Mouse (Mus musculus) spleen, embryonic (tissue): ENCODE data around the gene Habp4.

Source experiments
- CTCF ChIA-PET: fragments of 350-600 bp; sonication (Branson Sonifier 250); formaldehyde crosslinking; loops from one replicate; lab custom pipeline; 2022; lab: Charles Lee

The Habp4 gene

DNA sequence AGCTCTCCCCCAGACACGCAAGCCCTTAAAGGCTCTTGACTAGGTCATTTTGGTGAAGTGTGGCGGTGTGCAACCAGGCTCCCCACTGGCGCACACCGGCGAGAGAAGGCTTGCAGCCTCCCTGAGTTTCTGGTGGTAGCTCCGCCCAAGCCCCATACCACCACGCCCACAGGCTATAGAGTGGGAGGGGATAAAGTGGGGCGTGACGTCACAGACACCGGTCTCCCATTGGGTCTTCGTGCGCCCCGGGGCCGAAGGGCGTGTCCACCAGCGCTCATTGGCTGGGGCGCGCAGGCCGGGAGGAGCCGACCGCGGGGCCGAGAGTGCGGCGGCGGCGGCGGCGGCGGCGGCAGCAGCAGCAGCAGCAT lies at the start of gene Habp4:
Gene Habp4, plus strand, starts transcription at position 277 of the 368 bp plus-strand sequence.
- CTCF ChIA-PET, result no interaction called here

DNA sequence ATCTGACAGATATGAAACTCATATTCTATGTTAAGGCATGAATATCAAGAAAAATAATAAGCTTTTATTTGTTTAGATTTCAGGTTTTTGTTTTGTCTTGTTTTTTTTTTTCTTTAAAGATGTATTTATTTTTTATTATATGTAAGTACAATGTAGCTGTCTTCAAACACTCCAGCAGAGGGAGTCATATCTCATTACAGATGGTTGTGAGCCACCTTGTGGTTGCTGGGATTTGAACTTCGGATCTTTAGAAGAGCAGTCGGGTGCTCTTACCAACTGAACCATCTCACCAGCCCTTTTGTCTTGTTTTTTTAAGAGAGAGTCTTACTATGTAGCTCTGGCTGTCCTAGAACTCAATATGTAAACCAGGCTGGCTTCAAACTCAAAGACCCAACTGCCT lies 44.2 kb upstream of the Habp4 start:
- CTCF ChIA-PET, result interaction anchor here (0.6 kb wide), 1 partner anchor 39 kb away, joined by 4 read pairs; no protein-coding TSS in a partner anchor

DNA sequence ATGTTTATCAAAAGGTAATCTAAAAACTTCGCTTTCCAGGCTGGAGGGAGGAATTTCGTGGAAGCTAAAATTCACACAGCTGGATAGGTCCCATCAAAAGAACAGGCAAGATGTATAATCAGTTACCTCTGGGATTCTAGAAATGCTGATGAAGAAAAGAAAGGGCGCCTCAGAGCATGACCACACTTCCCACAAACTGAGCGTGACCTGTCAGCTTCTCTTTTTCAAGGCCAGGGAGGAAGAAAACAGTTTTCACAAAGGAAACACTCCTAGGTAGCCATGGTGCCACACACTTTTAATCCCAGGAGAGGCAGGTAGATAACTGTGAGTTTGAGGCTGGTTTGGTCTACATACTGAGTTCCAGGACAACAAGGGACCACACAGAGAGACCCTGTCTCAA lies 40.9 kb upstream of the Habp4 start:
- CTCF ChIA-PET, result no interaction called here

DNA sequence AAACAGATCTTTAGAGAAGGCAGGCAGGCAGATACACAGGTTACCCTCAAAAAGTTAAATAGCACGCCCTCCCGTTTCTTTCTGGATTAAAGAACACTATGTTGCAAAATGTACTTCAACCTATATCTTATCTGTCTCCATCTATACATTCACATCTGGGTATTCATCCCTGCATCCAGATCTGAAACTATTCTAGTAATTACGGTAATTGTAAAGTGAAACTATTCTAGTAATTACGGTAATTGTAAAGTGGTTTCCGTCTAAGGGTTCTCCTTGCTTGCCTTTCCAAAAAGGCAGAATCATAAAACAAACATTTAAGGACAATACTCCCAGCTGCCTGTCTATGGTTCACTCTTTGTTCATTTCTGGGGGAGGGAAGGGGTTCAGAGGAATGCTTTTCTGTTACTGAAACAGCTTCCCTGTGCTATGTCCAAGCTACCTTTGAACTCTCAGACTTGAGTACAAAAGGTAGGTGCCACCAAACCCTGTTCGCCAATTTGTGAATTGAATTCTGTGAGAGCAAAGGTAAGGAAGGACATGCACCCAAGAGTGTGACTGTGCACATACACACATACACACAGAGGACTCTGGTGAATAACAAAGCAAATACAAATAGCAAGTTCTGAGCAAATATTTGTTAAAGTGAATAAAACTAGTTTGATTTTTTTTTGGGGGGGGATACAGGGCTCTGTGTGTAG lies 38.0 kb upstream of the Habp4 start:
- CTCF ChIA-PET, result no interaction called here

DNA sequence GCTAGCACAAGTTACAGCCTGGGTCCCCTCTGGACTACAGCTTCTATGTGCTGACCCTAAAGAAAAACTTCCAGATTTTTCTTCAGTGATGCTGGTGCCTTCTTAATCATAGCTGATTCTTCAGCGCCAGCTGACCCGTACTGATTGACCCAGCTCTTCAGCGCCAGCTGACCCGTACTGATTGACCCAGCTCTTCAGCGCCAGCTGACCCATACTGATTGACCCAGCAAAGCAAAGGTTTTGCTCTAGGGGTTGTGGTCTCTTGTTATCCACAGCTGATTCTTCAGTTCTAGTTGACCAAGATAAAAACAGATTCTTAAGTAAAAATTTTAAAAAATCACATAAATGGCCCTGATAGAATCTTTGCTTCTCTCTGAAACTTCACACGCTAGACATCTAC lies 36.7 kb upstream of the Habp4 start:
- CTCF ChIA-PET, result no interaction called here

DNA sequence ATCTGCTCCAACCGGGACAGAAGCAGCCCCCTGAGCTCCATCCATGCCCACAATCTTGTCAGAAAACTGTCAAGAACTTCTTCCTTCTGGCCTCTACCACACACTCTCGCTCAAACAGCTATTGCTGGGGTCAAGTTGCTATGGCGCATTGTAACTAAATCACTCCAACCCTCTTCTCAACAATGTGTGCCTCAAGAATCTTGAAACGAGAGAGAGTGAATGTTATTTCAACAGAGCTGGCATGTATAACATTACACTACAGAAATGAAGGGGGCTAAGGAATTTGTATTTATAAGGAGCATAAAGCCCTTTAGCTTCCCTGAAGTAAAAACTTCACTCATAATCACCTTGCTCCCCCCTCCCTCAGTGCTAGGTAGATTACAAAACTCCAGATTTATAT lies 35.3 kb upstream of the Habp4 start:
- CTCF ChIA-PET, result no interaction called here

DNA sequence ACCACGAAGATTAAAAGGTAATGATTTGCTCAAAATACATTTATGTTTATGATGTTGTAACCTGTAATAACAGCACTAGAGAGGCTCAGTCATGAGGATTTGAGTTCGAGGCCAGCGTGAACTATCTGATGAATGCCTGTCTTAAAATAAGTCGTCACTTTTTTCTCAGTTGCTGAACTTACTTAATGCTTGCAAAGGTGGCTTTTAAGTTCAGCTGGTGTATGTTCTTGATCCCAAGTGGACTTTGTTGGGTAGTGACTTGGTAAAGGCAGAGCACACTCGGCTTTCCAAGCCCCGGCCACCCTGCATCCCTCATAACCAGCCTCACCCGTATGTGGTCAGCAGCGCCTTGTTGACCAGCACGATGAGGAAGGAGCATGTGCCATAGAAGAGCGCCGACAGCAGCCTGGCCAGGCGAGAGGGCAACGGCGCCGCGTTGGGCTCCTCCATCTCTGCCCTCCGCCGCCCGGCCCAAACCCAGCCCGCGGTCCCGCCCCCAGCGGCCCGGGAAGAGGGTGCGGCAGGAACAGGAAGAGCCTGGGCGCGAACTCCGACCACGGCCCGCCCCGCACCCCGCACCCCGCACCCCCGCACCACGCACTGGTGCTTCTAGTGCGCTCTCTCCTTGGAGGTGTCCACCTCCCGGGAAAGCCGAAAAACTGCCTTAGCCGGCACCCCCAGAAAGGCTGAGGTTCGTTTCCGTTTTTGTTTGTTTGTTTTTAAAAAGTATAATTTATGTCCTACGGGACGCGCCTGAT lies 32.6 kb upstream of the Habp4 start, which contains the start of gene Slc35d2:
Gene Slc35d2, minus strand, starts transcription at position 511 of the 758 bp plus-strand sequence.
- CTCF ChIA-PET, result interaction anchor here (0.6 to 0.8 kb wide), 3 partner anchors 23 to 158 kb away, joined by 3 to 5 read pairs (median 4); no protein-coding TSS in a partner anchor

DNA sequence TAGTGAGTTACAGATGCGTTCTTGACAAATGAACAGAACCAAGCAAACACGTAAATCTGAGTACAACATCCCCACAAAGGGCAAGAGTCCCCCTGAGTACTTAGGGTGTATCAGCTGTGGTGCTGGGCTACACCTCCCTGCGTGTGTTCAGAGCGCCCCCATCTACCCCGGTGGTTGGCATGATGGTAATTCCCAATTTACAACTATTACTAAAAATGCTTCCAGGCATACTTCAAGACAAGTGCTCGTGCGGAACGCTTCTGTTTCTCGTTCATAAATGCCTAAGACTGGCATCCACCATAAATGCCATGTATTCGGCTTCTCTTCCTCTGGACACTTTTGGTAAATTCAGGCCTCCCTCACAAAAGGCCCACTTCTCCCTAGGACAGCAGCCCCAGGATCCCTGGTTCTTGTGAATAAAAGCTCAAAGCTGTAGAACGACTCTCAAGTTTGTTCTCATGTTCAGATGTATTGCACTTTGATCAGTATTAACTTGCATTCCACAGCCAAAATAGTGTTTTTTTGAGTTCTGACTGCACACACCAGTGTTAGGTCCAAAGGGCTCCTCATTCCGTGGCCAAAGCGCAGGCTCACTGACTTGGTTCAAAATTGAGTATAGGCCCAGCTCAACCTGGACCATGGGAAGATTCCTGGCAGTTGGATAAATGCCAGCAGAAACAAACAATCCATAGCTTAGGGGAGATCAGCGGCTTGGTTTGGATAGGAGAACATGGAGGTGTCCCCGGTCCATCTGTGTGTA lies 31.8 kb upstream of the Habp4 start:
- CTCF ChIA-PET, result interaction anchor here (0.8 kb wide), 1 partner anchor 158 kb away, joined by 4 read pairs; no protein-coding TSS in a partner anchor

DNA sequence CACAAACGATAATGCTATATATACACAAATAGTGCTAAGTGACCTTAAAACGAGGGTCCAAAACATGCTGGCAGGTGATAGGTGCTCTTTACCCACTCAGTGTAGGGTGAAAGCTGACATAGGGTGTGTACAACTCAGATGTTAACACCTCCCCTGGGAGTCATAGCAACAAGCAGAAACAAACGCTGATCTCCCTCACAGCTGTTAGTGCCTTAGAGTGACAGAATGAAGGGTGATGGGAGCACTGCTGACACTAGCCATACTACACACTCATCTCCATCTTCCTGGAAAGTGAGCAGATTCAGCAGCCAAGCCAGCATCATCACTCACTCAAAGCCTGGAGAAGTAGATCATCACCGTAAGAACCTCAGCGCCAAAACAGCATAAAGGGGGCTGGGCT lies 11.5 kb upstream of the Habp4 start:
- CTCF ChIA-PET, result no interaction called here

DNA sequence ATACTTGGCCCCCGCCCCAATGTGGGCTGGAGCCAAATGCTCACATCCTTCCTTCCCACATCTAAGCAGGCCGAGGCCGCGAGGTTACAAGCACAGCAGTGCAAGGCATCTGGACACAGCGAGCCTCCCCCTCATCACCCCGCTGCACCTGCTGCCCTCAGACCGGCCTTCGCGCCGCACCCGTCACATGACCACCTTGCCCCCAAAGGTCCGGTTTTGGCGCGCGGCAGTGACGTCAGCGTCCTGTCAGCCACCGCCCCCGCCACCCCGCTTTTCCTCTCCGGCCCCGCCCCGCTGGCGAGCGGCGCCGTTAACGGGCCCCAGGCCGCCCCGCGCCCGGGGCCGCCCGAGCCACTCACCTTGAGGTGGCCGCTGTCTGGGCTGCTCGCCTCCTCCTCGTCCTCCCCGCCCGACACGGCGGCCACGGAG lies 9.4 kb upstream of the Habp4 start:
- CTCF ChIA-PET, result no interaction called here

DNA sequence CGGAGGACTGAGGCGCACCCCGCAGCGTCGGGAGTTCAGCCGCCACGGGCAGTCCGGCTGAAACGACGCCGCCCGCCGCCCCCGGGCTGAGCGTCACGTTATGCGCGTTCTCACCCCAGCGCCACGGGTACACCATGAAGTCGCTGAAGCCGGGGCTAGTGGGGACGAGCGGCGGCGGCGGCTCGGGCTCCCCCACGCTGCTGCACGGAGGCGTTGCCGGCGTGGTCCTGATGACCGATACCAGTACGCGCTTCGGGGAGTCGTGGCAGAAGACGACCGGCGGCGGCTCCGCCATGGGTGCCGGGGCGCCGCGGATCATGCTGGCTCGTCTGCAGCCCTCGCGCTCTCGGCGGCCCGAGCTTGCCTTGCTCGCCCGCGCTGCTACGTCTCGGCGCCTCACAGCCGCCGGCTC lies 8.9 kb upstream of the Habp4 start:
- CTCF ChIA-PET, result no interaction called here

DNA sequence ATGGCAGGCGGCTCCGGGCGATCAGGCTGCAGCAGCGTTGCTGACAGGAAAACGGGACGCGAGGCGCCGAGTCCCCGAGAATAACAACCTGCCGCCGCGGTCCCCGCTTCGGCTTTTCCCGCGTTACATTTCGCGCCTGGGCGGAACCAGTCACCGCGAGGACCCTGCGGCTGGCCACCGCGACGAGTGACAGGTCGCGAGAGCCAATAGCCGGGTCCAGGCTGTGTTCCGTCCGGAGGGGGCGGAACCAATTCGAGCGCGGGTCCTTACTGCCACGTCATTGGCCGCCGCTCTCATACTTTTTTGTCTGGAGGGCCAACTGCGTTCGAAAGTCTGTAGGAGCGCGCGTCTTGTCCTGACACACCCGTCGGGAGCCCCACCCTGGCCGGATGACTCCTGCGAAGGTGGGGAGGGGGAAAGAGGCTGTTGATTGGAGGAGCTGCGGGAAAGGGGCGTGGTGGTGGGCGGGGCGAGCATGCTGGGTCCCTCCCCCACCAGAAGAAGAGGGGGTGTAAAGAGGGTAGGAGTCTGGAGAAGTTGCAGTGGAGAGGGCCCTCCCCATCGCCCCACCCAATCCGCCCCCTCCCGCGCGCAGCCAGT lies 8.4 kb upstream of the Habp4 start, which contains the start of gene Zfp367:
Gene Zfp367, minus strand, starts transcription at position 120 of the 600 bp plus-strand sequence.
- CTCF ChIA-PET, result no interaction called here

DNA sequence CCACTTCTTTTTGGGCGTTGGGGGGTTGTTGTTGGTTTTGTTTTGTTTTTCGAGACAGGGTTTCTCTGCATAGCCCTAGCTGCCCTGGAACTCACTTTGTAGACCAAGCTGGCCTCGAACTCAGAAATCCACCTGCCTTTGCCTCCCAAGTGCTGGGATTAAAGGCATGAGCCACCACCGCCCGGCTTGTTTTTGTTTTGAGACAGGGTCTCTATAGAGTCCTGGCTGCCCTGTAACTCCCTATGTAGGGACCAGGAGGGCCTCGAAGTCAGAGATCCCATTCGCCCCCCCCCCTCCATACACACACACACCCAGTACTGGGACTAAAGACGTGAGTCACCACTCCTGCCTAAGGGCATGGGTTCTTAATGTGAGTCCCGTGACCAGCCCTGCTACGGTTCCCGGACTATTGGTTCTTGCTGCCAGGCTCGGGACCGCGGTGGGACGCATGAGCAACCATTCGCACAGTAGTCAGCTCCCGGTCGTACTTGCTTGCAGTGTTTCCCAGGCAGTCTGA lies 7.8 kb upstream of the Habp4 start:
- CTCF ChIA-PET, result interaction anchor here (0.7 kb wide), 1 partner anchor 583 kb away, joined by 15 read pairs; no protein-coding TSS in a partner anchor

DNA sequence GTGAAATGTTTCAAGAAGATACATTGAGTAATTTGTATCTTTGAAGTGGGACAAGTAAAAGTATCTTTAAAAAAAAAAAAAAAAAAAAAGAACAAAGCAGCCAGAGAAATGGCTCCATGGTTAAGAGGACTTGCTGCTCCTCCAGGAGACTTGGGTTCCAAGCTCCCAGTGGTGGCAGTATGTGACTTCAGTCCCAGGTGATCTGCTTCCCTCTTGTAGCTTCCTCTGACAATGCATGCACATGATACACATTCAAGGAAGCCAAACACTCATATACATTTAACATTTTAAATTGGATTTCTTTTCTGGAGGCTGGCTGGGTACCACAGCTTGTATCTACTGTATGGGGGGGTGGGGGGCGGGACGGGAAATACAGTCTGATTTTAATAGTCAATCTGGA lies 7.0 kb upstream of the Habp4 start:
- CTCF ChIA-PET, result interaction anchor here (0.7 kb wide), 1 partner anchor 584 kb away, joined by 15 read pairs; no protein-coding TSS in a partner anchor

DNA sequence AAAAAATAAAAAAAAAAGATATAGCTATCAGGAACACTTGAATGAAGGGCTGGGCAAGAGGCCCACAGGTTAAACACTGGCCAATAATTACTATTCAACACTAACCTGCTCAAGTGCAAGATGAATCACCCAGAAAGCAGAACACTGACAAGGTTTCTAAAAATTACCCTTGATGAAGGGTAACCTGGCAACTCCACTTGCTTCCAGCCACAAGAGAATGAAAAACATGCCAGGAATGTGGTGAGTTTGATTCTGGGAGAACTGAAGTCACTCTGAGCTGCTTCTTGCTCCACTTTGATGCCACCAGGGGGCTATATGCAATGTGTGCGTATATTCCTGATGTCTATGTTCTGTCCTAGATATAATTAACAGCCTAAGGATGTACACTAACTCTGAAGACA lies 6.5 kb upstream of the Habp4 start:
- CTCF ChIA-PET, result no interaction called here

DNA sequence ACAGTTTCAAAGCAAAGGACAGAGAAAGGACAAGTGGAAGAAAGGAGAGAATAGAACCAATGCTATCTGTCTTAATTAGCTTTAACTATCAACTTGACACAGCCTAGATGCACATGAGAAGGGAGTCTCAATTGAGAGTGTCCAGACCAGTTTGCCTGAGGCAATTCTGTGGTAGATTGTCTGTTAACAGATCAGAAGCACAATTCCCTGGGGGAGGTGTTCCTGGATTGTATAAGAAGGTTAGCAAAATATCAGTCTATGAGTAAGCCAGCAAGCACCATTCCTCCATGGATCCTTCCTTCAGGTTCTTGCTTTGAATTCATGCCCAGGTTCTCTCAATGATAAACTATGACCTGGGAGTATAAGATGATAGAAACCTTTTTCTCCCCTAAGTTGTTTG lies 4.7 kb upstream of the Habp4 start:
- CTCF ChIA-PET, result no interaction called here

DNA sequence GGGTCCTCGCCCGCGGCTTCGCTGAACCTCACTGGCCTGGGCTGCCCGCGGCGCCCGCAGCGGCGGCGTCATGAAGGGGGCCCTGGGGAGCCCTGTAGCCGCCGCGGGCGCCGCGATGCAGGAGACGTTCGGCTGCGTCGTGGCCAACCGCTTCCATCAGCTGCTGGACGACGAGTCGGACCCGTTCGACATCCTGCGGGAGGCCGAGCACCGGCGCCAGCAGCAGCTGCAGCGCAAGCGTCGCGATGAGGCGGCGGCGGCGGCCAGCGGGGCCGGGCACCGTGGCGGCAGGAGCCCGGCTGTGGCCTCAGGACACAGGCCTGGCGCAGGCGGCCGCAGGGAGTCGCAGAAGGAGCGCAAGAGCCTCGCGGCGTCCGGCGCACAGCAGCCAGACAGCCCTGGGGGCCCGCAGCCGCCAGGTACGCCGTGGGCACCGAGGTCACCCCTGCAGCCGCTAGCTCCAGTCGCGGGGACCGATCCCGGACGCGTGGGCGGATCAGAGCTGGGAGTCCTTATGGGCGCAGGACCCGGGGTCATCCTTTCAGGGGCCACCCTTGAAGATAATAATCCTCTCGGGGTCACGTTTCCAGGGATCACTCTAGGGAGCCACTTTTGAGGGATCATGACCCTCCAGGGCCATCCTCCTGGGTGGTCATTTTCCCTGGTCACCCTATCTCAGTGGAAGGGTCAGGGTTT lies 440 bp downstream of the Habp4 start:
- CTCF ChIA-PET, result interaction anchor here (0.5 kb wide), 1 partner anchor 150 kb away, joined by 3 read pairs; the partner anchor contains the start of gene Aaed1

DNA sequence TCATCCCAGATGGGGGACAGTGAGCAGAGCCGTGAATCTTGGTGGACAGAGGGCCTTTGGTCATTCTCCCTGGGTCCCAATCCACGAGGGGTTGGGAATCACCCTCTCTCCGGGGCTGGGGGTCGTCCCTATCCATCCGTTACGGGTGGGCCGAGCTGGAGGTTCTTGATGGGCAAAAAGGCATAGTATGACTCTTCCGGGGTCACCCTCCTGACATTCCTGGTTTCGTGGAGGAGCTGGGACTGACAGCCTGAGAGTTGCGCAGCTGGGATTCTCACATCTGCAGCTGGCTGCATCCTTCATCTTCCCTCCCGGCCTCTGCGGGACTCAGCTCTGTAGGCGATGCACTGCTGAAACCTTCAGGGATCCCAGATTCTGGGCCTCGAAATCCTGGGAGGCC lies 1.0 kb downstream of the Habp4 start:
- CTCF ChIA-PET, result interaction anchor here (0.7 kb wide), 1 partner anchor 81 kb away, joined by 7 read pairs; no protein-coding TSS in a partner anchor

DNA sequence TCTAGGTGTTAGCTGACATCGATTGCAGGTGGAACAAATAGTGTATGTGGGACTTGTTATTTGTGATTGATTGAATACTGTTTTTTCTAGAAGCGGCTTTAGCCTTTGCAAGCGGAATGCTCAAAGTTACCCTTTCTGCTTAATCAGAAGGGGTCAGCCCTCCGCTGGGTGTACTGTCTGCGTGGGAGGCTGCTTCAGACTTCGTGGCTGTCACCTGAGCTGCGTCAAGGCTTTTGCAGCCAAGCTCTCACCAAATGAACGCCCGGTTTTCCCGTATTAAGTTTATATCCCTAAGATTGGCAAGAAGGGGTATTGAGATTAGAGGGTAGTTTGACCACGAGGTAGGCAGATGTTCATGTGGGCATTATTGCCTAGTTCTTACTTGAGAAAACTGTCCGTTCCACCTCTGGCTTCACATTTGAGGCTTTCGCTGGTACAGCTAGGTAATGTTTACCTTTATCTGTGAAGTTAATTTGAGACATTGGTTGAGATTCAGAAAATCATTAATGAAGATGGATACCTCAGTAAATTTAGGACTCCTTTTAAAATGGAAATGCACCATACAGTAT lies 1.6 kb downstream of the Habp4 start:
- CTCF ChIA-PET, result interaction anchor here (0.7 kb wide), 2 partner anchors 68 to 81 kb away, joined by 3 to 7 read pairs; no protein-coding TSS in a partner anchor

DNA sequence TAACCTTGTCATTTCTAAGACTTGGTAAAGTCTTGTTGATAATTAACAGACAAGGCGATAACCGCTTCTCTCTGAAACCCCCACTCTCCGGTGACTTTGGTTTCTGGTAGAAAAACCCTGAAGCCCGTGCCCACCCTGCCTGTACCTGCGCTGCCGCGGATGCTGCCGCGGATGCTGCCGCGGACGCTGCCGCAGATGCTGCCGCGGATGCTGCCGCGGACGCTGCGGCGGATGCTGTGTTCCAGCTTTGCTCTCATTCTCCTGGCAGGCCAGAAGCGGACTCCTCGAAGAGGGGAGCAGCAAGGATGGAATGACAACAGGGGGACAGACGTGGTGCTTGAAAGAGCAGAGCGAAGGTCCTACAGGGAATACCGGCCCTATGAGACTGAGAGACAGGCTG lies 8.1 kb downstream of the Habp4 start:
- CTCF ChIA-PET, result no interaction called here
